Mouse (Mus musculus) cerebellum, adult 2 months (tissue): ENCODE results near the gene Kti12.

Experiments used
- CTCF ChIP-seq: fragments of 200-500 bp; IDR thresholded peaks from 2 replicates; pipeline ENCODE4 v1.5.1; 2011; ENCODE audit warnings: low read depth, mild to moderate bottlenecking, control low read depth, low read length, moderate library complexity, borderline replicate concordance; ENCODE audit not compliant: insufficient read depth
- POLR2A ChIP-seq: fragments of 200-500 bp; IDR thresholded peaks from 2 replicates; pipeline ENCODE4 v1.6.1; 2011; ENCODE audit warnings: low read length, control low read depth, borderline replicate concordance; ENCODE audit not compliant: insufficient read depth

- TF ChIP-seq CTCF (peak; percentile 69), POLR2A (no peak)
Measured at GRCm38 (mm10) chr4:108798083-108798830, 49.3 kb upstream of the Kti12 start.
